Mouse (Mus musculus) bone marrow macrophage, adult 2 months (primary cell): ENCODE results near the gene Agtpbp1. TPM values are rescaled to one million over a fixed set of nuclear protein-coding genes. Genes with fewer than 3 reads are reported as not detected.

ENCODE experiments used
- H3K27ac ChIP-seq: 2 replicates; pipeline ENCODE4 v1.5.1; 2012; ENCODE audit warnings: low read depth, low read length; ENCODE audit not compliant: insufficient read depth
- H3K4me1 ChIP-seq: 2 replicates; pipeline ENCODE4 v1.6.1; 2012; ENCODE audit warnings: low read length; ENCODE audit not compliant: control insufficient read depth, insufficient read depth
- H3K4me3 ChIP-seq: 2 replicates; pipeline ENCODE4 v1.5.1; 2012; ENCODE audit warnings: mild to moderate bottlenecking, low read length, moderate library complexity; ENCODE audit not compliant: insufficient read depth
- CTCF ChIP-seq: IDR thresholded peaks from 2 replicates; pipeline ENCODE4 v1.5.1; 2012; ENCODE audit warnings: low read depth, mild to moderate bottlenecking, low read length, moderate library complexity
- POLR2A ChIP-seq: IDR thresholded peaks from 2 replicates; pipeline ENCODE4 v1.6.1; 2012; ENCODE audit warnings: mild to moderate bottlenecking, low read depth, low read length, borderline replicate concordance
- polyA plus RNA-seq: library from polyadenylated mRNA; stranded (reverse); fragments of >200 nt; gene quantifications from 2 replicates; pipeline ENCODE4 v1.2.4, GENCODE M21; 2012; ENCODE audit not compliant: missing spikeins, insufficient read depth, insufficient read length

Agtpbp1 gene
- polyA plus RNA-seq, 1 experiment, result 50.6 TPM

DNA sequence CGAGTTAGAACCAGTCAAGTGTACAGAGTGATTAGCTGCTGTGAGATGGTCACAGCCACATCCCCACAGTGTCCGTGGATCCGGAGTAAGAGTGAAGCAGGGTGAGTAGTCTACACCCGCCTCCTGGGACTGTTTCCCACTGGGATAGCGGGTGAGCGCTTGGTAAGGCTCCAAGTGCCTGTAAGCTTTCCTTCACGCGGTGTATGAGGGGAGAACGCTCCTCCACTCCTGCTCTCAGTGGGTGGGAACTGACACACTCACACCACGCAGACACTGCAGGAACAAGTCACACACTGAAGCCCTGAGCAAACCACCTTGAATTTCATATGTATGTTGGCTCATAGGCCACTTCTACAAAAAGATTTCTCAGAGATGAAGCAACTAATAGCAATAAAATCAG is 134.2 kb downstream of the Agtpbp1 start:
- TF ChIP-seq CTCF (no peak), POLR2A (no peak)
- Histone ChIP-seq H3K4me3 (no peak overlapping the region), H3K4me1 (0 out of 2 replicates have a peak, but pooled peaks cover 2% of the 10 kb centered on the region), H3K27ac (no peak overlapping the region)

DNA sequence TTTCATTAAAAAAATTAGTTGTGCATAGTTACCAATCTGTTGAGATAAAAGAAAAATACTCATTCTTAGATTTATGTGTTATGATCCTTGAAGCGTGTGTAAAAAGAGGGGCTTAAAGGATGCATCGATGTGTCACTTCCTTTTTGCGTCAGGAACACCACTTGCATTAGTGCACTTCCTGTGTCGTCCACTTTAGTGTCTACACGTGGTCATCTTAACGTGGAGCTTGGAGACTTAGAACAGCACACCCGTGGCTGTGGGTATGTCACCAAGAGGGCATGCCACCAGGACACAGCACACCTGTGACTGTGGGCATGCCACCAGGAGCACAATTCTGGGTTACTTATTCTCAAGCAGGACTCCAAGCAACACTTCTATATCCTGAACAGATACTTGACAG is 137.9 kb downstream of the Agtpbp1 start:
- H3K4me3 ChIP-seq, result no peak overlapping the region
- H3K4me1 ChIP-seq, result 0 out of 2 replicates have a peak, but pooled peaks cover 2% of the 10 kb centered on the region
- H3K27ac ChIP-seq, result no peak overlapping the region
- TF ChIP-seq POLR2A (no peak), CTCF (no peak)

DNA sequence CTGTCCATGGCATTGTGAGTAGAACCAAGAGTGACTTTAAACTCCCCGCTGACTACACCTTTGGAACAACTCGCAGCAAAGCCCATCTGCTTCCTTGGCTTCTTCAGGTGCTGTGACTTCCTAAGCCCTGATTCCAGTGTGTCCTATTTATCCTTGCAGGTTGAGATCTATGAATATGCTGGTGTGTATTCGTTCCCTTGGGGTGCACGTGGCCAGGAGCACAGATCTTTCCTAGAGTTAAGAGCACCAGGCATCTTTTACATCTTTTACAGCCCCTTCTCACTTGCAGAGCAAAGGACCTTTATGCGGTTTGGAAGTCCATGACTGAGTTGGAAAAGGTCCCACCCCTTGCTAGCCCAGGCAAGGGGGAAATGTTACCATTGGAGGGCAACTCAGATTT is 139.8 kb downstream of the Agtpbp1 start:
- Histone ChIP-seq H3K4me1 (0 out of 2 replicates have a peak, but pooled peaks cover 2% of the 10 kb centered on the region), H3K4me3 (no peak overlapping the region), H3K27ac (no peak overlapping the region)
- no peak for TF ChIP-seq CTCF
- no peak for TF ChIP-seq POLR2A

DNA sequence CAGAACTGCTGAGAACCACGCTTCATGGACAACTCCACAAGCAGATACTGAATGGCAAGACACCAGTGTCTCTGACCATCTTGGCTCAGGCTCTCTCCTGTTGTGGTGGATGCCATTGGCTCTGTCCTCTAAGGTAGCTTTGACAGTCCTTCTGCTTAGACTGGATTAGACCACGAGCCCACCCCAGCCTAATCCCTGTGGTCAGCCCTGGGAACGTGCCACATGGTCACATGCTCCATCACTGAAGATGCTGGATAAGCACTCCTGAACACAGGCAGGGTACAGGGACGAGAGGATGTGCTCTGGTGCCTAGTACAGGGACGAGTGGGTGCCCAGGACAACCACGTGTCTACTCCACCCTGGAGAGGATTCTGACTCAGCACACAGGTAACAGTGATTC is 140.7 kb downstream of the Agtpbp1 start:
- TF ChIP-seq CTCF, result no peak
- no peak for TF ChIP-seq POLR2A
- Histone ChIP-seq H3K4me1 (0 out of 2 replicates have a peak, but pooled peaks cover 2% of the 10 kb centered on the region), H3K27ac (no peak overlapping the region), H3K4me3 (no peak overlapping the region)

DNA sequence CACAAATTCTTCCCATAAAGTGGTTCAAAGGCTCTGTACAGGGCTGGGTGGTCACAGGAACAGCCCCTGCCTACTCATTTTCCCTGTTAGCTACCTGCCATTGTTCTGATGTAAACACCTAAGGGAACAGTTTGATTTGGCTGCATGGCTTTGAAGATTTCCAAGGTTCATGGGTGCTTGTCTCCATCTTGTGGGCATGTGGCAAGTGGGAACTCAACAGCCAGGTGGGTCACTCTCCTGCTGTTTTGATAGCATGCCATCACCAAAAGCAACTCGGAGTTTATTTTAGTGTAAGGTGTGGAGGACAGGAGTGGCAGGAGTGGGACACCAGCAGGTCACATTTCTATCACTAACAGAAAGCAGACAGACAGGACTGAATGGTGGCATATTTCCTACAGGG is 145.3 kb downstream of the Agtpbp1 start:
- TF ChIP-seq POLR2A (no peak), CTCF (no peak)
- H3K4me3 ChIP-seq, result no peak overlapping the region
- H3K27ac ChIP-seq, result no peak overlapping the region
- no peaks in the 10 kb centered on the region for H3K4me1 ChIP-seq

DNA sequence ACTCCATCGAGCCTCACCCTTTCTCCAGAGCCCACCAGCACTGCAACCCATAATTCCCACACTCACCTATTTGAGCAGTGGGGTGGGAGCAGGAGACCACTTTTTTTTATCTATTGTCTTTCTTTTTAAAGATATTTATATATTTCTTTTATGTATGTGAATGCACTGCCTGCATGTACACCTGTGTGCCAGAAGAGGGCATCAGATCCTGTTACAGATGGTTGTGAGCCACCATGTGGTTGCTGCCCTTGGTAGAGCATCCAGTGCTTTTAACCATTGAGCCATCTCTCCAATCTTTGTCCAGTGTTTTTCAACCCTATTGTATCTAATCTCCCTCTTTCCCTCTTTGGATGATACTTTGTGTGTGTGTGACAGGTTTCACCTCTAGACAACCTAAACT is 150.5 kb downstream of the Agtpbp1 start:
- no peak overlapping the region for H3K4me3 ChIP-seq
- no peak overlapping the region for H3K27ac ChIP-seq
- no peaks in the 10 kb centered on the region for H3K4me1 ChIP-seq
- TF ChIP-seq POLR2A (no peak), CTCF (no peak)

DNA sequence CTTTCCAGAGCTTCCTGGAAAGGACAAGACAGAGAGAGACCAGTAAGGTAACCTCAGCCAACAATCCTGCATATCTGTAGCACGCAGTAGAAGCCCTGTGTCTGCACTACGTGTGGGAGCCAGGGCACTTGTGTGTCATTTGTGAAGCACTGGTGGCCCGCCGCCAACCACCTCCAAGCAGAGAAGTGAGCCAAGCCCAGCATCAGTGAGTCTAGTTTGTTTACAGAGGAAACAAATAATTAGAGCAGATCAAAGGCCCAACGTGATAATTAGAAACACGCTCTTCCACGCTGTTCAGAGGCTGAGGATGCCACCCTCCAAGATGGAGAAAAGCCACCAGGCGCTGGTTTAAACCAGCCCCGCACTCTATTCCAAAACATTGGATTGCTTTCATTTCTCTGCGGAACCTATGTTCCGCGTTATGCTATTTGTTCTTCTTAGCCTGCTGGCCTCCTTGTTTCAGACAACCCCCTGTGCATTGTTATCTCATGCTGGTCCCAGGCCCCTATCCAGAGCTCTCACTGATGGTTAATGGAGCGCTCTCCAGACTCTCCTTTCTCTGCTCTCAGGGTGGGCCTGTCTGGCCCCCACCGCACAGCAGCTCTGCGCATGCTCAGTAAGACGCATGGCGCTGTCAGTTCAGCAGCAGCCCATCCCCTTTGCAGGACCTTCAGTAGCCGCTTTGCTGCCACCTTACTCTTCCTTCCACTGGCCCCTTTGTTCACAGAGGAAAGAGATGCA is 153.7 kb downstream of the Agtpbp1 start:
- TF ChIP-seq CTCF, result no peak
- no peak for TF ChIP-seq POLR2A
- H3K4me1 ChIP-seq, result no peaks in the 10 kb centered on the region
- H3K27ac ChIP-seq, result no peak overlapping the region
- H3K4me3 ChIP-seq, result no peak overlapping the region

DNA sequence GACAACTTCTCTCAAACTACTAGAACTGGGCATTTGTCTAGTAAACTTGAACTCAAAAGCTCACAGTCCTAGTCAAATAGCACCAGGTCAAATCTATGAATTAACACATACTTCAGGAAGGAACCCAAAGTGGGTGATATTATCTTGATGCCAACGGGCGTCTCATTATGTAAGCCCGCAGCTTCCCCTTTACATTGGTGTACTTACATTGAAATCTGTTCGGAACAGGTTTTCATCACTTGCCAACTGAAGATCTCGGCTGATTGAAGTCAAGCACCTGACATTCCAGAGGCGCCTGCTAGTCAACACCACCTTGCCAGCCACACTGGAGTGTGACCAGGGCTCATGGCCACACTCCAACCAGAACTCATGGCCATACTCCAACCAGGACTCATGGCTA is 155.7 kb downstream of the Agtpbp1 start:
- Histone ChIP-seq H3K4me1 (no peaks in the 10 kb centered on the region), H3K4me3 (no peak overlapping the region), H3K27ac (no peak overlapping the region)
- TF ChIP-seq CTCF (no peak), POLR2A (no peak)

DNA sequence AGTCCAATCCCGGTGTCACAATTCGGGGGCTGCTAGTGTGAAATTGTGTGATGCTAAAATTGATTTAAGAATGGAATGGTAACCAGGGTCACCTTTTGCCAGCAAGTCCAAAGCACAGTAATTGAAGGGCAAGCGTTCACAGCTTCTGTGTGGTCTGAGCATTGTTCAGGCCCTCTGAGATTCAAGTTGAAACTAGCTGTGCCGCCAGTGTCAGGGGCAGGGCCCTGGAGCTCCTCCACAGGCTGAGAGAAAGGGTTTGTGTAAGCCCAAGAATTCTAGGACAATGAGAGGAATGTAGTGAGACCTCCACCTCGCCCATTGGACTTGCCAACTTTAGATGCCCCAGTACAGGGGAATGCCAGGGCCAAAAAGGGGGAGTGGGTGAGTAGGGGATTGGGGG is 161.2 kb downstream of the Agtpbp1 start:
- no peak overlapping the region for H3K4me3 ChIP-seq

DNA sequence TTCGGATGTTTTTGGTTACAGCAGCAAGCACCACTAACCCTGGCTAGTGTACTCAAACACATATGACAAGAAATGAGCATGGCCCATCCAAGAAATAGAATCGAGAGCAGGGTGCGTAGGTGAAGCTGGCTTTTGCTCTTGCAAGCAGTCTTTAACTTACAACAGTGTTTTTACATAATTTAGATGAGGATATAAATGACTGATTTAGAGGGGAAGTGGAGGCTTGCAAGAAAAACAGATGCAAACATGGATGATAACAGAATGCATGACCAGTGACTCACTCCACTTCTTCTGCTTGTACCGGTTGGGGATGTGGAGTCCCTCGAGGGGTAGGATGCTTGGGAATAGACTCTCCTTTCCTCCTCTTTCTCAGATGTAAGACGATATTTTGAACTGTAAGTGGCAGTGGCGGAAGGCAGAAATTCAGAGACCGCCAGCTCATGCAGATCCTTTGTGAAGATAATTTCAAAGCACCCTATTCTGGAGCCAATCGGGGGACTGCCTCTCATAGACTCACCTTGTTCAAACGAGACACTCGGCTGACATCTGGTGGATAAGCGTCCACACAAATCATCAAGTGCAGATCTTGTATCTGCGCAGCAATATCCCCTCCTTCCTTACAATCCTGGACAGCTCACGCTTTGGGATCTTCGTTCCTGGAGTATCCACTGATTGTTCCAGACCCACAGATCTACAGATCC is 168.3 kb downstream of the Agtpbp1 start:
- Histone ChIP-seq H3K4me3 (no peak overlapping the region), H3K4me1 (no peaks in the 10 kb centered on the region), H3K27ac (no peak overlapping the region)
- TF ChIP-seq POLR2A (no peak), CTCF (no peak)

More for the DNA sequence above, 161.2 kb downstream of the Agtpbp1 start:
- Histone ChIP-seq H3K27ac (no peak overlapping the region), H3K4me1 (no peaks in the 10 kb centered on the region)
- no peak for TF ChIP-seq POLR2A
- no peak for TF ChIP-seq CTCF
